Mouse (Mus musculus) cerebellum, adult 2 months (tissue): ENCODE results near the gene Acvr2b.

Source experiments
- CTCF ChIP-seq: fragments of 200-500 bp; IDR thresholded peaks from 2 replicates; pipeline ENCODE4 v1.5.1; 2011; ENCODE audit warnings: low read depth, mild to moderate bottlenecking, control low read depth, low read length, moderate library complexity, borderline replicate concordance; ENCODE audit not compliant: insufficient read depth
- POLR2A ChIP-seq: fragments of 200-500 bp; IDR thresholded peaks from 2 replicates; pipeline ENCODE4 v1.6.1; 2011; ENCODE audit warnings: low read length, control low read depth, borderline replicate concordance; ENCODE audit not compliant: insufficient read depth

GRCm38 (mm10) chr9:119435855-119436254, 33.9 kb downstream of the Acvr2b start:
- TF ChIP-seq POLR2A (no peak), CTCF (no peak)
